Mouse (Mus musculus): ENCODE measurements at regions not wholly inside any gene's neighbourhood (a gene's known extent, or its start where the extent isn't known, plus 50 kb on each side); places are given as distances from the start of the nearest gene placed in this dataset.

GRCm38 (mm10) chr14:100477595-100478380, 193.3 kb upstream of the Klf12 start:
- peaks cover 14% of the 10 kb centered on the region for H3K4me1 ChIP-seq (replicated peaks)
- ATAC-seq (ENCODE audit: low read depth), result peak; percentile 94
- WGBS, result 9% methylated on average over 22 of the region's 22 CpGs
- H3K9ac ChIP-seq, result peak overlapping the region; percentile 66
- no peaks in the 10 kb centered on the region for H3K9me3 ChIP-seq
- no peak overlapping the region for H3K27ac ChIP-seq (replicated peaks)
- H3K36me3 ChIP-seq, result no peaks in the 10 kb centered on the region
- peak overlapping the region; percentile 39 for H3K4me3 ChIP-seq
- peak overlapping the region; percentile 77 for H3K4me2 ChIP-seq
- peaks cover 16% of the 10 kb centered on the region for H3K27me3 ChIP-seq

- no peak overlapping the region for H3K9ac ChIP-seq
- no peaks in the 10 kb centered on the region for H3K9me3 ChIP-seq
- no peaks in the 10 kb centered on the region for H3K4me1 ChIP-seq (replicated peaks)
- no peaks in the 10 kb centered on the region for H3K36me3 ChIP-seq
- WGBS, result 92% methylated on average over 3 of the region's 3 CpGs
- no peak overlapping the region for H3K27ac ChIP-seq (replicated peaks)
- H3K4me3 ChIP-seq, result no peak overlapping the region
- no peaks in the 10 kb centered on the region for H3K27me3 ChIP-seq
- no peak overlapping the region for H3K4me2 ChIP-seq
- no peak for ATAC-seq (ENCODE audit: low read depth)
Observed at GRCm38 (mm10) chr14:100468311-100468710, 183.8 kb upstream of the Klf12 start.

DNA sequence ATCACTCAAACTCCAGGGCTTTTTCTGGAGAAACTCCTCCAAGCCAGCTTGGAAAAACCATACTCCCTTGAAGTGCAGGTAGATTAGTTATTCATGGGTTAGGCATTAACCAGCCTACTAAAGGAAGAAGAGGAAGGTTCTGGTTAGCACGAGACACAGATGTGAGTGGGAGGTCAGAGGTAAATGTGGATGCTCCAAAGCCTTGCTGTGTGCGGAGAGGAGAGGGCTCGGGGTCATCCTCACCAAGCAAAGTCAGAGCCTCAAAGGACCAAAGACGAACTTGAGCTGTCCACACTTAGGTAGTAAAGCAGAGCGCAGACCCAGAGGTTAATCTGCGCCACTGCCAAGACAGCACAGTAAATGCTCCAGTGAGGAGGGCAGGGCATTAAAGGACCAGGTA, 177.8 kb upstream of the Klf12 start:
- Histone ChIP-seq H3K9me3 (no peaks in the 10 kb centered on the region), H3K4me1 (replicated peaks) (peaks cover 44% of the 10 kb centered on the region), H3K27ac (replicated peaks) (no peak overlapping the region), H3K36me3 (no peaks in the 10 kb centered on the region), H3K27me3 (no peaks in the 10 kb centered on the region), H3K4me2 (no peak overlapping the region), H3K9ac (no peak overlapping the region), H3K4me3 (no peak overlapping the region)
- ATAC-seq (ENCODE audit: low read depth), result no peak
- WGBS, result 80% methylated on average over 6 of the region's 6 CpGs

DNA sequence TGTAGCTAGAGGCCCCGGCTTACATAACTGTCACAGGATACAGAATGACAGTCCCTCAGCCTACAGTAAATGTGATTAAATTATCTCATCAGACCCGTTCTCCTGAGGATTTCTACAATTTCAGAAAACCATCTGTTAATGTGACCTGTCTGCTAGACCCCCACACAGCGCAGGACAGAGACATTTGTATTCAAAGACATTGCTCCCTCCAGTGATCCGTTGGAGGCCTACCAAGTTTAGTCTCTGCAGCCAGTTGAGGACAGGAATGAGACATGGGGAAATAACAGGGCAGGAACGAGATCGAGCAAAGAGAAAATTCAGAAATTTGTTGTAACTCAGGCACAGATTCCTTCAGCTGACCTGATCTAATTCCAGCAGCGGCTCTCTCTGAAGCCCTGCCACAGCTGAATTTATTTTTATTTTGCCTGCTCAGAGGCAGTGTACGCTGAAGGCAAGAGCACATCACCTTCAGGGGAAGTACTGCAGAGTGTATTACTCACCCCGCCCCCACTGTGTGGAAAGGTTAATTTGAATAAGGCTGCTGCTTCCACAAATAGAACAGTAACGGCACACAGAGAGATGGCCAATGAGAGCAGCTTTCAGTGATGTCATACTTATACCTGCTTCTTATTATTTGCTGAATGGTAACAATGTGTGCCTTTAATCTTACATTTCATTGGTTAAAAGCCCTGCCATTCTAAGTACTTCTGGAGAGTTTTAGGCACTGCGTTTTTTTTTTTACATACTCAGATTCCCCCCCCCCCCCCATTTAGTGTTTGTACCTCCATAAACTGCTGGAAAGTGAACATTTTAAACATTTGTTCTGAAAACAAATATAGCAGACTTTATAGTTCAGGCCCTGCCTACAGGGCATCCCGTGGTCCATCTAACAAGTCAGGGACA, 176.9 kb upstream of the Klf12 start:
- peak overlapping the region; percentile 43 for H3K4me2 ChIP-seq
- no peaks in the 10 kb centered on the region for H3K36me3 ChIP-seq
- no peaks in the 10 kb centered on the region for H3K9me3 ChIP-seq
- peaks cover 44% of the 10 kb centered on the region for H3K4me1 ChIP-seq (replicated peaks)
- peak overlapping the region; percentile 83 for H3K27ac ChIP-seq (replicated peaks)
- WGBS, result 32% methylated on average over 12 of the region's 12 CpGs
- peak overlapping the region; percentile 47; the same call in 1 of the 2 replicates for H3K9ac ChIP-seq
- no peak overlapping the region for H3K4me3 ChIP-seq
- ATAC-seq (ENCODE audit: low read depth), result peak; percentile 80
- H3K27me3 ChIP-seq, result no peaks in the 10 kb centered on the region

- ATAC-seq (ENCODE audit: low read depth), result no peak; the same call in 1 of the 2 replicates
- peak overlapping the region; percentile 14; the same call in 1 of the 2 replicates for H3K9ac ChIP-seq
- WGBS, result 23% methylated on average over 8 of the region's 8 CpGs
Observed at GRCm38 (mm10) chr14:100459601-100460290, 175.3 kb upstream of the Klf12 start.

DNA sequence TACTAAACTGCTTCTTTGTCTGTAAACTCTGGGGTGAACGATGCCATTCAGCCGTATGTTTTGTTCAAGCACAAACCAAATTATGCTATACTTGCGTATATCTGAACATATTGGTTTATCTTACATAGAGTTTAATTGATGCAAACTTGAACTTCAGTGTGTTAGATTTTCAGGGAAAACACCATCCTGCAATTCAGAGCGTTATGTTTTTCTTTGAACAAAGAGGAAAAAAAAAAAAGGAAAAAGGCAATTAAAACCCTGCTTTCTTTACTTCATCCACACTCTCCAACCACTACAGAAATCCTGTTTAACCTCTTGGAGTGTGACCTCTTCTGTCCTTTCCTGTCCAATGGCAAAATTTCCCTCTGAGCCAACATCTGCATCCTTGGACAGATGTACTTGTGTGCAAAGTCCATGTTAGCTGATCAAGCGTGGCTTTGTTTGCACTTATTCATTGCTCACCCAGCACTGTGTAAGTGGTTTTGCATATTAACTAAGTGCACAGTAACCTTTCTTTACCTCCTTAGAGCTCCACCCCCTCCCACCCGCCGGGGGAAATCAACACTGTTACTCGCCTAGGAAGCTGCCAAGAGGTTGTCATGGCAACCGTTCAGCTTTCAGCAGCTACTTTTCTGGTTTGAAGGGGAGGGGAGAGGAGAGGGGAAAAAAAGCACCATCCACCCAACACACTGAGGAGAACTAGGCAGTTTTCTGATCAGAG, 174.4 kb upstream of the Klf12 start:
- H3K4me1 ChIP-seq (replicated peaks), result peaks cover 44% of the 10 kb centered on the region
- peak overlapping the region; percentile 39 for H3K4me2 ChIP-seq
- ATAC-seq (ENCODE audit: low read depth), result peak; percentile 95
- peak overlapping the region; percentile 84 for H3K27ac ChIP-seq (replicated peaks)
- no peaks in the 10 kb centered on the region for H3K27me3 ChIP-seq
- H3K9ac ChIP-seq, result no peak overlapping the region
- 15% methylated on average over 9 of the region's 9 CpGs for WGBS
- H3K36me3 ChIP-seq, result no peaks in the 10 kb centered on the region
- H3K4me3 ChIP-seq, result no peak overlapping the region
- H3K9me3 ChIP-seq, result no peaks in the 10 kb centered on the region

More at GRCm38 (mm10) chr14:100459601-100460290, 175.3 kb upstream of the Klf12 start:
- H3K27me3 ChIP-seq, result no peaks in the 10 kb centered on the region
- peak overlapping the region; percentile 39 for H3K4me2 ChIP-seq
- no peak overlapping the region for H3K4me3 ChIP-seq
- peaks cover 44% of the 10 kb centered on the region for H3K4me1 ChIP-seq (replicated peaks)
- H3K27ac ChIP-seq (replicated peaks), result peak overlapping the region; percentile 74
- H3K9me3 ChIP-seq, result no peaks in the 10 kb centered on the region
- no peaks in the 10 kb centered on the region for H3K36me3 ChIP-seq

DNA sequence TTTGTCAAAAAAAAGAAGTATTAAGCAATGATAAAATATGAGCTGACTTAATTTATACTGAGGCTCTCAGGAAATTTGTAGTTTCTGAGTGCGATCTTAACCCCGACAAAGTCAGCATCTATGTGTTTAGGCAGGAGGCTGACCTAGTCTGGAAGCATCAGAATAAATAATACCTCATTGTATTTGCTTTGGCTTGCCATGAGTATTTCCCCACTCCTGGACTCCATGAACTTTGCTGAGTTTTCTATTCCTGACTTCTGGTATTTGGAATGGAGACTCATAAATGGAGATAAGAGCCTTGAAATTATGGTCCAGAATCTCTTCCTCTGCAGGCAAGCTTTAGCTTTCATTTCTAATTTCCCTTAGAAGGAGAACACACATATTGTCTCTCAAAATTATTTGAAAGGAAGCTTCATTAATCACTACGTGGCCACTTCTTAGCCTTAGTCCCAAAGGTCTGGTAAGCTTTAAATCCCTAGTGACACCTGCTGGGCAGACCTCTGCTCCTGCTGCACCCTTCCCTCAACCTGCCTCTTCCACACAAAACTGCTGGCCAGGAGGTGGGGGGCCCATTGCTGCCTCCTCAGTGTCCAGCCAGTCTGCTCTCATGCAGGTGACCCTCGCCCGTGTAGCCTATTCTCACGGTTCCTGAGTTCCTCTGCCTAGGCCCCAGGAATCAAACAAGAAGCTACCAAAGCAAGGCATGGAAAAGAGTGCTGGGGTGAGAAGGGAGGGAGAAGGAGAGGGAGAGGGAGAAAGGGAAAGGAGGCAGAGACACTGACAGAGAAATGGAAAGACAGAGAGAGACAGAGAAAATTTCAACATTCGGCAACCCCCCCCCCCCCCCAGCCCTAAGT, 173.6 kb upstream of the Klf12 start:
- H3K4me3 ChIP-seq, result no peak overlapping the region
- H3K27me3 ChIP-seq, result no peaks in the 10 kb centered on the region
- H3K36me3 ChIP-seq, result no peaks in the 10 kb centered on the region
- H3K4me2 ChIP-seq, result no peak overlapping the region
- H3K9me3 ChIP-seq, result no peaks in the 10 kb centered on the region
- H3K9ac ChIP-seq, result 0 out of 2 replicates have a peak overlapping the region, but pooled peaks have one; percentile 34
- H3K27ac ChIP-seq (replicated peaks), result peak overlapping the region; percentile 84
- WGBS, result 38% methylated on average over 7 of the region's 7 CpGs
- no peak for ATAC-seq (ENCODE audit: low read depth)
- peaks cover 44% of the 10 kb centered on the region for H3K4me1 ChIP-seq (replicated peaks)

DNA sequence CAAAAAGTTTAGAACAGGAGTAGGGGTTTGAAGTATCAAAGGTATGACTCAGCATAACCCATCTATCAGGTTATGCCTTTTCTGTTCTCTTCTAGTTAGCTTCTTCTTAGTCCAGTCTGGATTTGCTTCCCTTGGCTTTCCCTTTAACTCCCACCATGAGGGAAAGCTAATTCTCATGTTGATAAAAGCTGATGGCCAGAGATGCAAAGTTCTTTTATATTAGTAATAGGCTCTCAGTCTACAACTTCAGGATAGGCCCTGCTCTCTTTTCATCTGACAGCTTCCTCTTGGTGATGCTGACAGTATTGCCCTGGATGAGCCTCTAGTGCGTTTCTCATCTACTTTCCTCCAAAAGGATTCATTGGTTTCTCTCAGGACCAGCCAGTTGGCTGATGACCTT, 161.7 kb upstream of the Klf12 start:
- Histone ChIP-seq H3K36me3 (no peaks in the 10 kb centered on the region), H3K4me3 (no peak overlapping the region), H3K9me3 (no peaks in the 10 kb centered on the region), H3K27ac (replicated peaks) (no peak overlapping the region), H3K27me3 (no peaks in the 10 kb centered on the region), H3K4me2 (no peak overlapping the region), H3K4me1 (replicated peaks) (no peaks in the 10 kb centered on the region), H3K9ac (no peak overlapping the region)
- no peak for ATAC-seq (ENCODE audit: low read depth)
- 97% methylated on average over 1 of the region's 1 CpGs for WGBS

- H3K27ac ChIP-seq (replicated peaks), result no peak overlapping the region
- no peaks in the 10 kb centered on the region for H3K4me1 ChIP-seq (replicated peaks)
- H3K4me3 ChIP-seq, result no peak overlapping the region
- H3K9me3 ChIP-seq, result no peaks in the 10 kb centered on the region
- no peaks in the 10 kb centered on the region for H3K27me3 ChIP-seq
- no peak for ATAC-seq (ENCODE audit: low read depth)
- no peak overlapping the region for H3K4me2 ChIP-seq
- 72% methylated on average over 3 of the region's 3 CpGs for WGBS
- no peaks in the 10 kb centered on the region for H3K36me3 ChIP-seq
- H3K9ac ChIP-seq, result no peak overlapping the region
Observed at GRCm38 (mm10) chr14:100444848-100445247, 160.4 kb upstream of the Klf12 start.

DNA sequence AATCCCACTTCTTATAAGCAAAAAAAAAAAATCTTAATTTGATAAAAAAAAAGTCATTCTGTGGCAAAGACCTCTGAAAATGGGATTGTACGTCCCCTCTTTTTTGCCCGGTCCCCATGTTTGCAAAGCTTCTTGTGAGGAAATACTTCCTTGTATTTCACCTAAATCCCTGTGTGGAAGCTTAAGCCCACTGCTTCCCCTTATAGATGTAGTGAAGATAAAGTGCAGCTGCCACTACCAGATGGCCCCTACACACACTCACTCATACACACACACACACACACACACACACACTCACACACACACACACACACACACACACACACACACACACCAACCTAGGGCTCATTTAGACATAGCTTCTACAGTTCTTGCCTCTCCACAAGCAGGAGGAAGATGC, 159.6 kb upstream of the Klf12 start:
- ATAC-seq (ENCODE audit: low read depth), result no peak

GRCm38 (mm10) chr14:100437552-100437951, 153.1 kb upstream of the Klf12 start:
- Histone ChIP-seq H3K27me3 (no peaks in the 10 kb centered on the region), H3K4me3 (no peak overlapping the region), H3K9ac (no peak overlapping the region), H3K9me3 (no peaks in the 10 kb centered on the region), H3K4me2 (no peak overlapping the region), H3K4me1 (replicated peaks) (no peaks in the 10 kb centered on the region), H3K27ac (replicated peaks) (no peak overlapping the region), H3K36me3 (no peaks in the 10 kb centered on the region)
- no peak for ATAC-seq (ENCODE audit: low read depth)
- 96% methylated on average over 1 of the region's 1 CpGs for WGBS

More for the DNA sequence above, 159.6 kb upstream of the Klf12 start:
- WGBS, result 93% methylated on average over 2 of the region's 2 CpGs
- Histone ChIP-seq H3K4me3 (no peak overlapping the region), H3K4me1 (replicated peaks) (no peaks in the 10 kb centered on the region), H3K9ac (no peak overlapping the region), H3K27me3 (no peaks in the 10 kb centered on the region), H3K9me3 (no peaks in the 10 kb centered on the region), H3K36me3 (no peaks in the 10 kb centered on the region), H3K27ac (replicated peaks) (no peak overlapping the region), H3K4me2 (no peak overlapping the region)
